Mouse (Mus musculus): ENCODE data around the gene Gpc5.

GRCm38 (mm10) chr14:115057524-115057923 is 34.5 kb upstream of the Gpc5 start:
- TF ChIP-seq EP300 (optimal IDR thresholded peaks at IDR 0.05) (no peak), CTCF (IDR thresholded peaks at IDR 0.05; ENCODE audit: low read depth) (no peak)
